Mouse (Mus musculus): ENCODE data around the gene Tbx1.

Gene Tbx1

DNA sequence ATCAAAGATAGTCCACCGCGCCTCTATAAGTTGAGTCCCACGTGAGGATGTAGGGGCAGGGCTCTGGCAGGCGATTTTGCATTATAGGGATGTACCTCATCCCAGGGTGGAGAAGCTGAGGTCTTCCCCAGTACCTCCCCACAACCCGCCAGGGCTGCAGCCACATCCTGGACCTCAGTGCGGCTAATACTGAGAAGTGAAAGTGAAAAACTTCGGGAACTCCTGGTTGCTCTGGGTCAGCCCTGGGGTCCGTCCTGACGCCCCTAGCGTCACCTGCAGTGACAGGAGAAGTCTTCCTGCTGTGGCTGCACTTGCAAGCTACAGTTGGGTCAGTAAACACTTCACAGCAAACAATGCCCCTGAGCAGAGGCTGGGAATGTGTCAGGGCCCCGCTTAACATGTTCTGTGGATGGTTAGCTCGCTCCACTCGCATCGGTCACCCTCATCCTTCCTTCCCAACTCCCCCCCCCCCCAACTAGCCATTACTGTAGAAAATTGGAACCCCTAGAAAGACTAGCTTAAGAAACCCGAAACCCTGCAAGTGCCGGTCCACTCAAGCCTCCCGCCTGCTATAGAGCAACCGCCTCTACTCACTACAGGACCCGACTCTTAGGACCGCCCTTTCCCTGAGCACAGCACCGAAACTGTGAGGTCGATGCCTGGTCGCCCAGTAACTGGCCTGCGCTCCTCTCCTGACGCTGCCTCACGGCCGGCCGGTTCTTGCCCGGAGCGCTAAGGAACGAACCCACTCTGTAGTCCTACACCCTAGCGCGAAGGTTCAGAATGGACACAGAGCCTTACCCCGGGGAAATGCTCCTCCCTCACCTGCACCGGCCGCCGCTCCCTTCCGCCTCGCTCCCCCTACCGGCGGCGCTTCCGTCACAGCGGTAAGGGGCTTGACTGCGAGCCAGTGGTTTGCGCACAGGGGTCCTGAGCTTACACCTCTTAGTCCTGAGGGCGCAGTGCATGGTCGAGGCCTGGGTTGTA, at the start of gene Tbx1:
Tbx1 (minus strand) TSS at position 868 of the 987 bp plus-strand sequence.
- no peak for DNase-seq (ENCODE audit: low read depth, low spot score)

GRCm38 (mm10) chr16:18639382-18639929, 49.0 kb upstream of the Tbx1 start:
- DNase-seq (ENCODE audit: low read depth, low spot score) = no peak

GRCm38 (mm10) chr16:18638396-18638795, 47.9 kb upstream of the Tbx1 start:
- DNase-seq (ENCODE audit: low read depth, low spot score) = no peak

GRCm38 (mm10) chr16:18636804-18637203, 46.3 kb upstream of the Tbx1 start:
- DNase-seq (ENCODE audit: low read depth, low spot score) = no peak

GRCm38 (mm10) chr16:18636401-18636800, 45.9 kb upstream of the Tbx1 start:
- DNase-seq (ENCODE audit: low read depth, low spot score) = no peak

- no peak for DNase-seq (ENCODE audit: low read depth, low spot score)
Observed at GRCm38 (mm10) chr16:18633333-18633732, 42.9 kb upstream of the Tbx1 start.

GRCm38 (mm10) chr16:18632816-18633215, 42.3 kb upstream of the Tbx1 start:
- DNase-seq (ENCODE audit: low read depth, low spot score) = no peak

DNA sequence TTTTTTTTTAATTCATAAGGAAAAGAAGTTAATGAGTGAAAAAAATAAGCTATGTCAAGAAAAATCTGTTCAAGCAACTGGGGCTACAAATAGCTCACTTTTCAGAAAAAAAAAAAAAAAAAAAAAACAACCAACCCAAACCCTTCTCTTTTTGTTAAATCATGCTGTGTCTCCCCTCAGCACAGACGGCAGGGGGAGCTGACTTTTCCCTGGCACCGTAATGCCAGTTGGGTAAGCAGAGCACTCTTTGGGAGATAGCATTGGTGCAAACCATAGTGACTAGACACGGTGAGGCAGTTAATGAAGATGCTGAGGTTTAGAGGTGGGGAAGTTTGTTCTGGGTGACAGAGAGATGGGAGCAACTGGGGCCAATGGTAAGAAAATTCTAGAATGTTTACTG, 41.6 kb upstream of the Tbx1 start:
- DNase-seq (ENCODE audit: low read depth, low spot score) = no peak

- DNase-seq (ENCODE audit: low read depth, low spot score) = no peak
Observed at GRCm38 (mm10) chr16:18631141-18631540, 40.7 kb upstream of the Tbx1 start.

GRCm38 (mm10) chr16:18630291-18630690, 39.8 kb upstream of the Tbx1 start:
- no peak for DNase-seq (ENCODE audit: low read depth, low spot score)

- DNase-seq (ENCODE audit: low read depth, low spot score) = no peak
Observed at GRCm38 (mm10) chr16:18629390-18630231, 39.1 kb upstream of the Tbx1 start, which contains the start of gene Sept5. Gene Sept5 (minus strand): TSS chr16:18629954.

DNA sequence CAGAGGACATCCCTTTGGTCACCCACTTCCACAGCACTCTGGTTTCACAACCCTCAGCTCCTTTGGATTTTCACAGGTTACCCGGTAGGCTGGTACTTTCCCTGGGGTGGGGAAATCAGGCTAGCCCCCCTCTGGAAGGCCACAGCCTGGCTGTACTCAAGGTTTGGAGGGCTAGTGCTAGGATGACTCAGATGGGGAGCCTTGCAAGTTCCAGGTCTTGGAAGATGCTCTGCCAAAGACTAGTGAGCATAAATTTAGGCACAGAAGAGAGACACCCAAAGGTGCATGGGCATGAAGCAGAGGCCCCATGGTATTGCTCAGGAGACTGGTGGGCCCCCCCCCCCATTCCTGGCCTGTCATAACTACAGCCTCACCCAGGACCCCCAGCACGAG, 38.5 kb upstream of the Tbx1 start:
- no peak for DNase-seq (ENCODE audit: low read depth, low spot score)

DNA sequence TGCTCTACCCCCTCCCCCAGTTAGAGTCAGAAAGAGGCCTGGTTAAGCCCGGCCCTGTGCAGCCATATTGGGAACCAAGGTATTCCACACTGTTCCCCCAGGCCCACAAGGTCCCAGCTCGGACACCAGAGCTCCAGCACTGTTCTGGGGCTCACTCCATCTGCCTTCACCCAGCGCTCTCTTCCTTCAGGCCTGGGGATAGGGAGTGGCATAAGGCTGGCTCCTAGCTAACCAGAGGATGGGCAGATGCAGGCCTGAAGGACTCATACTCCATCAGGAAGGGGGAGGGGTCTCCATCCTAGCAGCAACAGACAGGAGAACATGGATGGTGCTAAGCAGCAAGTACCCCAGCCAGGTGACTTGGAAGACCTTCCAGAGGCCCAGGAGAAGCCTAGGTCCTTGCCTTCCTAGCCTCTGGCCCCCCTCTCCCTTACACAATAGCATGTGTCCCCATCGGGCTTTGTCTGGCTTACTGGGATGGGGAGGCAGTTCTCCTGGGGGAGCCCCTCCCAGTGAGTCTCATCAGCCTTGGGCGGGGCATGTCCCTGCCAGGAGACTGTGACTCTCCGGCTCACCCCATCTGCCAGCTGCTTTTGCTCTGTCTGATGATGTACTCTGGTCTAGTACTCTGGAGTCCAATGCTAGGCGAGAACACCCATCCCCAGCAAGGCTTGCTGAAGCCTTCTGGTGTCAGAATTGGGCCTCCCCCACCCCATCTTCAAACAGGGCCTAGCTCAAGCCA, 37.9 kb upstream of the Tbx1 start:
- DNase-seq (ENCODE audit: low read depth, low spot score) = no peak

- DNase-seq (ENCODE audit: low read depth, low spot score) = no peak
Observed at GRCm38 (mm10) chr16:18627163-18627562, 36.7 kb upstream of the Tbx1 start.

DNA sequence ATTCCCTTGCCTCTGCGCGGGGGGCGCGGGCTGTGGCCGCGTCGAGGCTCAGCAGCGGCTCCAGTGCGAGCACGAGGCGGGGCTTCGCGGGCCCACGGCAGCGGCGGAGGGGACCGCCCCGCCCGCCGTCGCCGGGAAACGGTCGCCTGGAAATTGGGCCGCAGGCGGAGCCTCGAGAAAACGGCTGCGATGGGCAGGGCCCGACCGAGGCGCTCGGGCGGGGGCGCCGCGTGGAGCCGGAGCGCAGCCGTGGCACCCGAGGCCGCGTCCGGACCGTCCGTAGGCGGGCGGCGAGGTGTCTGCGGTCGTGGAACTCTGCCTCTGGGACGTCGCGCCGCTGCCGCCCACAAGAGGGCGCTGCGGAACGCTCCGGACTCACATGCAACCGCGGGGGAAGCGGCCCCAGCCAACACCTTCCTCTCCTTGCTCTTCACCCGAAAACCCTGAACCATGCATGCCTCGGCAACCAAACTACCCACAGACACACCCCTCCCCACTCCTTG, 36.0 kb upstream of the Tbx1 start, which contains the start of gene Gm49601:
Gm49601 (minus strand) TSS at position 52 of the 503 bp plus-strand sequence.
- peak; percentile 74 for DNase-seq (ENCODE audit: low read depth, low spot score)

DNA sequence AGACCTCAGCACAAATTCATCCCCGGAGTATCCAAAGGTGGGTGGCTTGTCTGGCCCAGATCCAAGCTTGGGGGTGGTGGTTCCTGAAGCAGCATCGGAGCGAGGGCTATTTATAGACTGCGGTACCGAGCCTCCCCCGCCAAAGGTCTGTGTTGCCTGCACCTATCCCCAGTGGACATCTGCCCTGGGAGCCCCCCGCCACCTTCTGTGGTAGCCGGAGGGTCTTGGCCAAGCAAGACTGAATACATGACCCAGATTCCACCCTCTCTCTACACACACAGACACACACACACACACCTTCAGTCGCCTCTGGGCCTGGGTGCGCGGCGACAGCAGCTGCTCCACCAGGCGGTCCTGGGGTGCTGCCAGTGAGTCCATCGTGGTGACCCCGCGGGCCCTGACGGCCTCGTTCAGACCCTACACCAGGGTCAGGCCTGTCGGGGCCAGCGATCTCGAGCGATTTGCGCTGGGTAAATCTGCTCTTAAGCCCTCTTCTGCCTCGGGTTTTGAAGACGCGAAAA, 35.4 kb upstream of the Tbx1 start:
- no peak for DNase-seq (ENCODE audit: low read depth, low spot score)

DNA sequence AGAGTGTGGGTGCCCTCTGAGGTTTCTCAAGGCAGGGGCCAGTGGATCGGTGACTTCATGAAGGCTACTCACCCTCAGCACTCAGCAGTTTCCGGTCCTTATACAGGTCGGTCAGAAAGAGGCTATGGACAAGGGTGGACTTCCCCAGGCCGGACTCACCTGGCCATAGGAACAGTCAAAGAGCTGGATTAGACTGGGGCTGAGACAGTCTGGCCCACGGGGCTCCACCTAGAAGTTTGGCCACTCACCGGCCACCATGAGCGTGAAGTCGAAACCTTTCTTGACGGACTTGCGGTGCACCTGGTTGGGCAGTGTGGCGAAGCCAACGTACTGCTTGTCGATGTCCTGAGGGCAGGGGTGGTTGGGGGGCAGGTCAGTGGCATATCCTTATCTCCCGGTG, 34.6 kb upstream of the Tbx1 start:
- DNase-seq (ENCODE audit: low read depth, low spot score) = no peak

DNA sequence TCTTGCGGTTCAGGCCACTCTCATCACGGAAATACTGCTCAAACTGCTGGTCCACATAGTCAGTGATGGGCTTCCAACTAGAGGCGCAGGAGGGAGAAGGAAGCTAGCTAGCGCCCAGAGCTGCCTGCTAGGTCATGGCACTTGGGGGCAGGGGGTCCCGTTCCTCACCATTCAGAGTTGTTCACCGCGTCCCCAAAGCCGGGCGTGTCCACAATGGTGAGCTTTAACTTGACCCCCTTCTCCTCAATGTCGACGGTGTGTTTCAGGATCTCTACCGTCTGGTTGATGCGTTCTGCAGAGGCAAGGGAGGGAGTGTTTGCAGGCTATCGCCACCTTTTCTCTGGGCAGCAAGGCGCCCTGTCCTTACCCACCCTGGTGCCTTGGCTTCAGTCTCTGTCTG, 34.2 kb upstream of the Tbx1 start:
- no peak for DNase-seq (ENCODE audit: low read depth, low spot score)

- no peak for DNase-seq (ENCODE audit: low read depth, low spot score)
Observed at GRCm38 (mm10) chr16:18623751-18624540, 33.5 kb upstream of the Tbx1 start.
